Mouse (Mus musculus): ENCODE measurements around the gene Bmp3.

Gene Bmp3

DNA sequence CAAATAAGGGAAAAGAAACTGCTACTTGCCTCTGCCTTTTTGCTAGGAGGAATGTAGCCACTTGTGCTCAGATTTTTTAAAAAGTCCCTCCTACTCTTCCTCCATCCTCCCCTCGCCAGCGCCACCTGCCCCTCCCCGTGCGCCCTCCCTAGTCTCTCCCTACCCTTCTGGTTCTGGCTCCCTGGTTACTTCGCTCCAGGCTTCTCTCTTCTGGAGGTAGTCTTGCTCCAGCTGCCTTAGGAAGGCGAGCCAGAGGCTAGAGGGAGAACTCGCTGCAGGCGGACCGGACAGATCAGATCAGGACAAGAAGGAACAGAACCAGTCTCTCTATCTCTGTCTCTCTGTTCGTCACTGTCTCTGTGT is at the start of gene Bmp3:
Gene Bmp3, plus strand, starts transcription at position 152 of the 363 bp plus-strand sequence.
- peak; percentile 49 for DNase-seq (ENCODE audit: low spot score)

DNA sequence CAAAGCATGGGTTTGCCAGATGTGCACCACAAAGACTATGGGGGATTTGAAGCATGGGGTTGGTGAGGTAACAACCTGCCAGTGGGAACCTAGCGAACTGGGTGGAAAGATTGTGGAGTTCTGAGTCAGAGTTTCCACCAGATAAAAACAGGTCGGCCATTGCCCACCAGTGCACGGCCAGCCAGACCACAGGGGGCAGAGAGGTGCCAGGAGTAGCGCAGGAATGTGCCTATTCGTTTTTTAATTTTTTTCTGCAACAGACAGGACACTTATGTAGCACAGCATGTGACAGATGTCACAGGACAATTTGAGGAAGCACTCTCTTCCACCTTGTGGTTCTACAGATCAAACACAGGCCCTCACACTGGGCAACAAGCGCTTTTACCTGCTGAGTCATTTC is 49.5 kb upstream of the Bmp3 start:
- DNase-seq (ENCODE audit: low spot score): no peak

GRCm38 (mm10) chr5:98806492-98806891 is 47.7 kb upstream of the Bmp3 start:
- DNase-seq (ENCODE audit: low spot score): no peak

GRCm38 (mm10) chr5:98807022-98807421 is 47.2 kb upstream of the Bmp3 start:
- no peak for DNase-seq (ENCODE audit: low spot score)

GRCm38 (mm10) chr5:98807953-98808352 is 46.3 kb upstream of the Bmp3 start:
- DNase-seq (ENCODE audit: low spot score): no peak

- no peak for DNase-seq (ENCODE audit: low spot score)
These were observed 41.8 kb upstream of the Bmp3 start for GRCm38 (mm10) chr5:98812380-98812779.

DNA sequence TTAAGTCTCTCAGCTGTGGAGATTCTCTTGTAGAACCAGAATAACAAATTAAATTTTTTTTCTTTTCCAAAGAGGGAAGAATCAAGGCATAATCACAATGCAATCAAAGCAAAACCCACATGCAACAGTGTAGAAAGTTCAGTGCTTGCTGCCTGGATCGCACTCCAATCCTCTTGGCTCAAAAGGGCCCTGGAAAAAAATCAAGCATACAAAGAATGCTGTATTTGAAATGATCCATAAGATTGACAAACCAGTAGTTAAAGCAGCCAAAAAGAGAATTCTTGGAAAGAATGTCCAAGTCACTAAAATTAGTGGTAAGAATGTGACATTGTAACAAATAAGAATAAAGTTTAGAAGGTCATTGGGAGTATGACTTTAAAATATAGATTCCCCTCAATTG is 38.9 kb upstream of the Bmp3 start:
- DNase-seq (ENCODE audit: low spot score): no peak

DNA sequence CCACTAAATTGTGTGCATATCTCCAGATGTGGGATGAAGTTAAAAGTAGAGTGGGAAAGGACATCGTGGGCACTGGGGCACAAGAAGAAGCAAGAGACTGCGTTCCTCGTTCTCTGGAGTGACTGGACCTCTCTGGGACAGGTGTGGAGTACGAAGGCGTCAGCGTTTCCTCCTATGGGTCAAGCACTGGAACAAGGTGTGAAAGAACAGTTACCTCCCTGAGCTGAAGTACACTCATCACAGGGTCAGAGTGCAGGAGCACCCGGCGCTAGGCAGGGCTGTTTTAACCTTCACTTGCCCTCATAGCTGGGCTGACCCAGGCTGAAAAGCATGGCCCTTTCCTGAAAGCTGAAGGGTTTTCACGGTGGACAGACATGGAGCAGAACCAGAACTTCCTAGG is 20.5 kb upstream of the Bmp3 start:
- DNase-seq (ENCODE audit: low spot score): no peak

DNA sequence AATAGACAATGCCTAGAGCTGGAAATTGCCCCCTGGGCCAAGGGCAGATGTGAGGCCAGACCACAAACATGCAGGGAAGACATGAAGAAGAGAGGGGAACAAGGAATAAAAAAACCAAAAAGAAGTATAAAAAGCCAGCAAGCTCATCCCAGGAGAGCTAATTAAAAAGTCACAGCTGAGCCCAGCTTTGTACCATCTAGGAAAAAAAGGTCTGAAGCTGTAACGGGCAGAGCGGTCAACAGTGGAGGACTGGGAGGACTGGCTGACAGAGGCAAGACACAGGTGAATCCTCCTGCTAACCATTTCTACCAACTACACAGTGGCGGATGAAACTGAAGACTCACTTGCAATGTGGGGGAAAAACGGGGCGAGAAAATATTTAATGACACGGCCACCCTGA is 19.9 kb upstream of the Bmp3 start:
- DNase-seq (ENCODE audit: low spot score): no peak

- no peak for DNase-seq (ENCODE audit: low spot score)
These were observed 11.5 kb upstream of the Bmp3 start for GRCm38 (mm10) chr5:98842600-98843310.

GRCm38 (mm10) chr5:98844664-98845063 is 9.6 kb upstream of the Bmp3 start:
- DNase-seq (ENCODE audit: low spot score): no peak

- DNase-seq (ENCODE audit: low spot score): peak; percentile 56
These were observed 681 bp downstream of the Bmp3 start for GRCm38 (mm10) chr5:98854627-98855564.

GRCm38 (mm10) chr5:98855741-98856140 is 1.5 kb downstream of the Bmp3 start:
- DNase-seq (ENCODE audit: low spot score): no peak

GRCm38 (mm10) chr5:98856356-98856755 is 2.1 kb downstream of the Bmp3 start:
- no peak for DNase-seq (ENCODE audit: low spot score)

DNA sequence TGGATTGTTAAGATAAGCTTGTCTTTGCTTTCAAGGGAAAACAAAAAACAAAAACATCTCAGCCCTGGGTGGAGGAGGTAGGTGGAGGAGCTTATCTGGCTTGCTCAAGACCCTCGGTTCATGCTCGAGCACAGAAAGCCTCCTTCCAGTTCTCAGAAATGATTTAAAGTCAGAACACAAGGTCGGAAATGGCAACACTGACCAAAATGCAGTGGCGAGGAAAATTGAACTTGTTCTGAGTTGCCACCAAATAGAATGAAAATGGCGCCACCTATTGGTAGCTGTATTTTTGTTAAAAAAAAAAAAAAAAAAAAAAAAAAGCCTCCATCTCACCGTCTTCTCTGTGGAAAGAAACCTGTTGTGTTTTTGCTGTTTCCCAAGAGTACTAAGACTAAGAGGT is 9.7 kb downstream of the Bmp3 start:
- DNase-seq (ENCODE audit: low spot score): no peak

GRCm38 (mm10) chr5:98865146-98865545 is 10.9 kb downstream of the Bmp3 start:
- DNase-seq (ENCODE audit: low spot score): no peak

DNA sequence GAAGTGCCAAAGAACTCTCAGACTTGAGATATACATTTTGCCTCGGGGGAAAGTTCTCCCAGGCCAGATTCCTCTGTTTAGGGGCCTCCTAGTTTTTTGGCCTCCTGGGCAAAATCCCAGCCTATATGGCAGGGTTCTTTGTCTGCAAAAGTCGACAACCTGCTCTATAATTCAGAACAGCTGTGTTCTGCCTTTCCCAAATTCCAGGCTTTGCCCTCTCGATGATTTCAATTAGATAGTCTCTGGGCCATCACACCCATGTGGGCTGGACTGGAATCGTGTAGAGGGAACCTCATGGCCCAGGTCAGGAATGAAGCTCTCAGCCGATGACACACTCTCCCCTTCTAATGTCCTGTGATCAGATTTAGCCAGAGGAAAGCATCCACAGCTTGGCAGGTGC is 21.8 kb downstream of the Bmp3 start:
- DNase-seq (ENCODE audit: low spot score): no peak

DNA sequence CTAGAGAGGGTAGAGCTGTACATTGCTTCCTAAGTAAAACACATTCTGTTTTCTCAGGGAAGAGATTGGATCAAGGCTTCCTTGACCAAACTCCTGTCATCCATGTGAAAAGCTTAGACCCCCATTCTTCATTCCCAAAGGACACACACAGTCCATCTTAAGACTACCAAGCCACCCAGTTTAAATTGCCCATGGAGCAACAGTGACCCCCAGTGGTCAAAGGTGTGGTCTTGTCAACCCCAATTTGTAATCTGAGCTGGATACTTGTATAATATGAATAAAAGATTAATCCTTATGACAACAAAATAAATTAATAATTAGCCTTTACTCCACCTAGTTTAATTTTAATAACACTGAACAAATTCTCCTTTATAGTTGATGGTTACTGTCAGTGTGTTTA is 24.7 kb downstream of the Bmp3 start:
- peak; percentile 50 for DNase-seq (ENCODE audit: low spot score)

DNA sequence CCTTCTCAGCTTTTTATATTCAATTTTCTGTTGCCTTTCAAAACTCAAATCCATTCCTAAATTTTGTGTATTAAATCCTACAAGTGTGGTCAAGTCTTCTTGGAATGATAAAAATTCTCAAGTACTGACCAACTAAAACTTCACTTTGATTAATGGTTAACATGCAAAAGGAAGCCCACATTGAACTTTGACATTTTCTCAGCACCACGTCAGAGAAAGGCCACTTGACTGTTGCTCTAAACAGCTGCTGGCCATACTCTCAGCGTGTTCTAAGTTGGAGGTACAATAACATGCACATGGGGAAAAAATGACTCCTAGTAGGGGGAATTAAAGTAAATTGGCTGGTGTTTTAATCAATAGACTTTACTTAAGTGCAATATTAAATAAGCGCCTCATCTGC is 27.9 kb downstream of the Bmp3 start:
- DNase-seq (ENCODE audit: low spot score): no peak

DNA sequence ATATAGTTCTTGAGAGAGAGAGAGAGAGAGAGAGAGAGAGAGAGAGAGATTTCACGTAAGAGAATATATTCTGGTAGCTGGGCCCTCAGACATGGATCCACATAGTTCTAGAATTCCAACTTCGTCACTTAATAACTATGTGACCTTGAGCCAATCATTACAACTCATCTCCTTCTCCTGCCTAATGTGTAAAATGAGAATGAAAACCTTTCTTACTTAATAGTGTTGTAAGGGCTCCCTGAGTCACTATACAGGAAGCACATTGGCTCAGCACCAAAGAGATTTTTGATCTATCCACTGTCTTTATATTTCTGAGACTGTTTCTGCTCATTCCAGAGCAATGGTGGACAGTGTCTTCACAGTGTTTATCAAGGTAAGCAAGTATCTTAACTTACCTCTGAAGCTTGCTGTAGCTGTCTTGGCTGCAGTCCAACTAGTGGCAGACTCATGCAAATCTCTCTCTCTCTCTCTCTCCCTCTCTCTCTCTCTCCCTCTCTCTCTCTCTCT is 36.4 kb downstream of the Bmp3 start:
- DNase-seq (ENCODE audit: low spot score): no peak

- DNase-seq (ENCODE audit: low spot score): no peak
These were observed 40.1 kb downstream of the Bmp3 start for GRCm38 (mm10) chr5:98894281-98894680.

GRCm38 (mm10) chr5:98897946-98898345 is 43.7 kb downstream of the Bmp3 start:
- no peak for DNase-seq (ENCODE audit: low spot score)

- no peak for DNase-seq (ENCODE audit: low spot score)
These were observed 46.7 kb downstream of the Bmp3 start for GRCm38 (mm10) chr5:98900926-98901325.
